Mouse (Mus musculus) liver, postnatal 0 days (tissue): ENCODE data around the gene Snx9. TPM values are rescaled to one million over a fixed set of nuclear protein-coding genes. Genes with fewer than 3 reads are reported as not detected.

Source experiments
- ATAC-seq: fragments of 200-750 bp; cut with Nextera tagmentation; 2 replicates; pipeline ENCODE4 v1.8.0; 2017; ENCODE audit warnings: mild to moderate bottlenecking, moderate library complexity
- DNase-seq: peaks from one replicate; pipeline ENCODE4 v3.0.0-alpha.2; 2016
- H3K27ac ChIP-seq: fragments of 300-500 bp; sonication (generic); 2 replicates; pipeline ENCODE4 v1.5.1; 2014; ENCODE audit warnings: antibody characterized with exemption, moderate library complexity, mild to moderate bottlenecking, low read depth
- H3K27me3 ChIP-seq: fragments of 300-500 bp; sonication (generic); 2 replicates; pipeline ENCODE4 v1.6.1; 2014; ENCODE audit warnings: low read length, control low read depth, mixed read lengths; ENCODE audit not compliant: insufficient read depth
- H3K36me3 ChIP-seq: fragments of 300-500 bp; sonication (generic); replicated peaks from 2 replicates; pipeline ENCODE4 v1.6.1; 2014; ENCODE audit warnings: mild to moderate bottlenecking, control low read depth, low read length, moderate library complexity, mixed read lengths; ENCODE audit not compliant: insufficient read depth
- H3K4me1 ChIP-seq: fragments of 300-500 bp; sonication (generic); 2 replicates; pipeline ENCODE4 v1.6.1; 2014; ENCODE audit warnings: antibody characterized with exemption, mild to moderate bottlenecking, control low read depth; ENCODE audit not compliant: insufficient read depth
- H3K4me2 ChIP-seq: fragments of 300-500 bp; sonication (generic); 2 replicates; pipeline ENCODE4 v1.6.1; 2014; ENCODE audit warnings: low read depth, mild to moderate bottlenecking, low read length, moderate library complexity, mixed read lengths
- H3K4me3 ChIP-seq: fragments of 300-500 bp; sonication (generic); 2 replicates; pipeline ENCODE4 v1.5.1; 2014; ENCODE audit warnings: low read depth, low read length
- H3K9ac ChIP-seq: fragments of 300-500 bp; sonication (generic); replicated peaks from 2 replicates; pipeline ENCODE4 v1.6.1; 2014; ENCODE audit warnings: mild to moderate bottlenecking, moderate library complexity
- H3K9me3 ChIP-seq: fragments of 300-500 bp; sonication (generic); 2 replicates; pipeline ENCODE4 v1.6.1; 2016; ENCODE audit warnings: mild to moderate bottlenecking, control low read depth, low read length, mixed read lengths
- CTCF ChIP-seq: sonication (generic); IDR thresholded peaks from 2 replicates; pipeline ENCODE4 v1.5.1; 2016; ENCODE audit warnings: antibody characterized with exemption, low read depth
- EP300 ChIP-seq: IDR thresholded peaks from 2 replicates; pipeline ENCODE4 v1.6.1; 2016; ENCODE audit warnings: antibody characterized with exemption, low read depth, mild to moderate bottlenecking
- WGBS: fragments of 180-500 bp; shearing (Covaris S2); extraction: QIAGEN DNeasy Blood & Tissue Kit; methylation state at CpG from one replicate; pipeline ENCODE4 v1.1.7; 2014; ENCODE audit not compliant: insufficient replicate concordance; 5-methylcytosine and 5-hydroxymethylcytosine counted together
- polyA plus RNA-seq: library from polyadenylated mRNA; unstranded; fragments of >200 nt; fragmentation: Nextera tagmentation; extraction: Ambion mirVana; gene quantifications from 2 replicates; pipeline ENCODE4 v1.2.1, GENCODE M21; 2015

Gene Snx9
- polyA plus RNA-seq, 1 experiment from 2014 or later: 13.5 TPM

GRCm38 (mm10) chr17:5932161-5932560 lies 91.0 kb downstream of the Snx9 start:
- H3K9me3 ChIP-seq: no peaks in the 10 kb centered on the region
- TF ChIP-seq CTCF (no peak), EP300 (no peak)
- H3K9ac ChIP-seq: no peak overlapping the region
- no peak overlapping the region for H3K27ac ChIP-seq
- peaks cover 23% of the 10 kb centered on the region for H3K36me3 ChIP-seq
- no peak overlapping the region for H3K4me3 ChIP-seq
- no peak overlapping the region for H3K4me2 ChIP-seq
- WGBS: 70% methylated on average over 5 of the region's 5 CpGs
- DNase-seq (no peak), ATAC-seq (no peak)
- no peaks in the 10 kb centered on the region for H3K27me3 ChIP-seq
- H3K4me1 ChIP-seq: peaks cover 8% of the 10 kb centered on the region

- Histone ChIP-seq H3K27me3 (no peaks in the 10 kb centered on the region), H3K36me3 (peaks cover 8% of the 10 kb centered on the region), H3K4me2 (peak overlapping the region; percentile 74), H3K4me1 (peaks cover 8% of the 10 kb centered on the region), H3K9me3 (no peaks in the 10 kb centered on the region), H3K9ac (peak overlapping the region; percentile 47), H3K27ac (peak overlapping the region; percentile 79), H3K4me3 (peak overlapping the region; percentile 42)
- DNase-seq (peak; percentile 93), ATAC-seq (peak; percentile 89)
- 1% methylated on average over 30 of the region's 30 CpGs for WGBS
- no peak for TF ChIP-seq CTCF
- no peak for TF ChIP-seq EP300
These were observed 93.6 kb downstream of the Snx9 start for GRCm38 (mm10) chr17:5934554-5935324.

GRCm38 (mm10) chr17:5935680-5936079 lies 94.6 kb downstream of the Snx9 start:
- DNase-seq (no peak), ATAC-seq (no peak)
- Histone ChIP-seq H3K27me3 (0 out of 2 replicates have a peak, but pooled peaks cover 1% of the 10 kb centered on the region), H3K4me2 (peak overlapping the region; percentile 74), H3K9ac (no peak overlapping the region; the same call in 1 of the 2 replicates), H3K4me1 (peaks cover 10% of the 10 kb centered on the region), H3K27ac (peak overlapping the region; percentile 79), H3K9me3 (no peaks in the 10 kb centered on the region), H3K4me3 (no peak overlapping the region), H3K36me3 (0 out of 2 replicates have a peak, but pooled peaks cover 2% of the 10 kb centered on the region)
- TF ChIP-seq EP300 (no peak), CTCF (no peak)
- WGBS: 55% methylated on average over 3 of the region's 3 CpGs

GRCm38 (mm10) chr17:5936276-5936675 lies 95.1 kb downstream of the Snx9 start:
- H3K27ac ChIP-seq: peak overlapping the region; percentile 79; the same call in 1 of the 2 replicates
- no peak overlapping the region for H3K4me2 ChIP-seq
- H3K36me3 ChIP-seq: 0 out of 2 replicates have a peak, but pooled peaks cover 1% of the 10 kb centered on the region
- H3K27me3 ChIP-seq: 0 out of 2 replicates have a peak, but pooled peaks cover 3% of the 10 kb centered on the region
- peaks cover 12% of the 10 kb centered on the region for H3K4me1 ChIP-seq
- DNase-seq (no peak), ATAC-seq (no peak)
- H3K9ac ChIP-seq: no peak overlapping the region
- WGBS: 68% methylated on average over 14 of the region's 14 CpGs
- TF ChIP-seq EP300: no peak
- no peaks in the 10 kb centered on the region for H3K9me3 ChIP-seq
- no peak overlapping the region for H3K4me3 ChIP-seq

- no peak for ATAC-seq
- no peak for TF ChIP-seq EP300
- TF ChIP-seq CTCF: no peak
- H3K4me2 ChIP-seq: no peak overlapping the region
- H3K27me3 ChIP-seq: 0 out of 2 replicates have a peak, but pooled peaks cover 3% of the 10 kb centered on the region
- H3K36me3 ChIP-seq: no peaks in the 10 kb centered on the region
- no peak overlapping the region for H3K4me3 ChIP-seq
- H3K9ac ChIP-seq: no peak overlapping the region
- H3K4me1 ChIP-seq: peaks cover 12% of the 10 kb centered on the region
- 62% methylated on average over 2 of the region's 2 CpGs for WGBS
- no peak for DNase-seq
- H3K27ac ChIP-seq: no peak overlapping the region
- H3K9me3 ChIP-seq: no peaks in the 10 kb centered on the region
These were observed 96.3 kb downstream of the Snx9 start for GRCm38 (mm10) chr17:5937441-5937840.

DNA sequence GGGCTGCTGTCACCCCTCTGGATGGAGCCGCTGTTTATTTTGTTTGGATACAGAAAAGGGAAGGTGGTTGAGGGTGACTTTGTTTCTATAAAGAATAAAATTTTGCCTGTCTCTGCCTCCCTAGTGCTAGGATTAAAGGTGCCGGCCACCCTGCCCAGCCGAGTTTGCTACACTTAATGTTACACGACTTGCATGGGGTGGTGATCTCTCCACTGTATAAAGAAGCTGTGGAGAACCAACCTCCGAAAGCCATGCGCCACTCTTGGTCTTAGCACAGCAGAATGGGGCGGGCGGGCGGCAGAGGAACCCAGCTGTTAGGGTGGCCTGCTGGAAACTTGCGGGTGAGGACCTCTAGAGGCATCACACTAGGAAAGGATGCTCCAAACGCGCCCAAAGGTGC lies 98.7 kb downstream of the Snx9 start:
- Histone ChIP-seq H3K4me3 (no peak overlapping the region), H3K4me2 (no peak overlapping the region), H3K9ac (no peak overlapping the region), H3K27ac (no peak overlapping the region), H3K9me3 (no peaks in the 10 kb centered on the region), H3K27me3 (0 out of 2 replicates have a peak, but pooled peaks cover 3% of the 10 kb centered on the region), H3K36me3 (no peaks in the 10 kb centered on the region), H3K4me1 (peaks cover 11% of the 10 kb centered on the region)
- TF ChIP-seq EP300 (no peak), CTCF (no peak)
- 70% methylated on average over 12 of the region's 12 CpGs for WGBS
- ATAC-seq (no peak), DNase-seq (no peak)
